Mouse (Mus musculus): Measurements from ENCODE around the gene Lrrc20. TPM values are rescaled to one million over a fixed set of nuclear protein-coding genes. Genes with fewer than 3 reads are reported as not detected.

Lrrc20 gene
- polyA plus RNA-seq, 2 experiments = 10.4 to 11.3 TPM

- H3K9ac ChIP-seq (ENCODE audit: low read depth, low read length, severe bottlenecking) = no peak overlapping the region
- no peak overlapping the region for H3K27ac ChIP-seq (replicated peaks; ENCODE audit: low read depth, low read length)
- H3K4me3 ChIP-seq (replicated peaks; ENCODE audit: low read length) = no peak overlapping the region; the same call in 1 of the 2 replicates
- H3K4me1 ChIP-seq (ENCODE audit: control insufficient read depth, insufficient read depth, low read length) = peaks cover 4% of the 10 kb centered on the region
- peaks cover 23% of the 10 kb centered on the region for H3K27me3 ChIP-seq (ENCODE audit: control insufficient read depth, insufficient read depth, low read length)
- no peaks in the 10 kb centered on the region for H3K36me3 ChIP-seq (ENCODE audit: control insufficient read depth, insufficient read depth, low read length)
- no peaks in the 10 kb centered on the region for H3K9me3 ChIP-seq (ENCODE audit: control insufficient read depth, low read length)
- ATAC-seq (ENCODE audit: low FRiP score, low read depth) (no peak), DNase-seq (ENCODE audit: low spot score) (no peak)
- TF ChIP-seq POLR2A (IDR thresholded peaks at IDR 0.05; ENCODE audit: borderline replicate concordance, extremely low read depth, insufficient read depth, insufficient read length) = no peak
- WGBS = 33% methylated on average over 5 of the region's 5 CpGs
- H3K4me2 ChIP-seq (replicated peaks; ENCODE audit: low read depth, low read length, severe bottlenecking) = no peak overlapping the region
These were observed 149.2 kb downstream of the Lrrc20 start for GRCm38 (mm10) chr10:61624771-61625170.

- no peak for TF ChIP-seq POLR2A (IDR thresholded peaks at IDR 0.05; ENCODE audit: borderline replicate concordance, extremely low read depth, insufficient read depth, insufficient read length)
- Histone ChIP-seq H3K9me3 (ENCODE audit: control insufficient read depth, low read length) (no peaks in the 10 kb centered on the region), H3K9ac (ENCODE audit: low read depth, low read length, severe bottlenecking) (peak overlapping the region; percentile 43), H3K36me3 (ENCODE audit: control insufficient read depth, insufficient read depth, low read length) (no peaks in the 10 kb centered on the region), H3K27me3 (ENCODE audit: control insufficient read depth, insufficient read depth, low read length) (peaks cover 23% of the 10 kb centered on the region), H3K4me1 (ENCODE audit: control insufficient read depth, insufficient read depth, low read length) (peaks cover 4% of the 10 kb centered on the region), H3K4me2 (replicated peaks; ENCODE audit: low read depth, low read length, severe bottlenecking) (peak overlapping the region; percentile 86), H3K27ac (replicated peaks; ENCODE audit: low read depth, low read length) (no peak overlapping the region), H3K4me3 (replicated peaks; ENCODE audit: low read length) (peak overlapping the region; percentile 43)
- WGBS = 3% methylated on average over 68 of the region's 74 CpGs
- DNase-seq (ENCODE audit: low spot score) (no peak), ATAC-seq (ENCODE audit: low FRiP score, low read depth) (no peak)
These were observed 150.0 kb downstream of the Lrrc20 start for GRCm38 (mm10) chr10:61625381-61626257.

- 85% methylated on average over 3 of the region's 3 CpGs for WGBS
- H3K4me3 ChIP-seq (replicated peaks; ENCODE audit: low read length) = no peak overlapping the region
- no peak overlapping the region for H3K27ac ChIP-seq (replicated peaks; ENCODE audit: low read depth, low read length)
- no peak overlapping the region for H3K4me2 ChIP-seq (replicated peaks; ENCODE audit: low read depth, low read length, severe bottlenecking)
- H3K27me3 ChIP-seq (ENCODE audit: control insufficient read depth, insufficient read depth, low read length) = peaks cover 23% of the 10 kb centered on the region
- no peak for TF ChIP-seq POLR2A (IDR thresholded peaks at IDR 0.05; ENCODE audit: borderline replicate concordance, extremely low read depth, insufficient read depth, insufficient read length)
- DNase-seq (ENCODE audit: low spot score) (no peak), ATAC-seq (ENCODE audit: low FRiP score, low read depth) (no peak)
- no peaks in the 10 kb centered on the region for H3K36me3 ChIP-seq (ENCODE audit: control insufficient read depth, insufficient read depth, low read length)
- H3K9me3 ChIP-seq (ENCODE audit: control insufficient read depth, low read length) = no peaks in the 10 kb centered on the region
- peaks cover 4% of the 10 kb centered on the region for H3K4me1 ChIP-seq (ENCODE audit: control insufficient read depth, insufficient read depth, low read length)
- no peak overlapping the region for H3K9ac ChIP-seq (ENCODE audit: low read depth, low read length, severe bottlenecking)
These were observed 150.9 kb downstream of the Lrrc20 start for GRCm38 (mm10) chr10:61626551-61626950.

- WGBS = 45% methylated on average over 15 of the region's 15 CpGs
- no peak for TF ChIP-seq POLR2A (IDR thresholded peaks at IDR 0.05; ENCODE audit: borderline replicate concordance, extremely low read depth, insufficient read depth, insufficient read length)
- Histone ChIP-seq H3K27ac (replicated peaks; ENCODE audit: low read depth, low read length) (no peak overlapping the region), H3K4me1 (ENCODE audit: control insufficient read depth, insufficient read depth, low read length) (peaks cover 4% of the 10 kb centered on the region), H3K9me3 (ENCODE audit: control insufficient read depth, low read length) (no peaks in the 10 kb centered on the region), H3K4me2 (replicated peaks; ENCODE audit: low read depth, low read length, severe bottlenecking) (no peak overlapping the region), H3K36me3 (ENCODE audit: control insufficient read depth, insufficient read depth, low read length) (no peaks in the 10 kb centered on the region), H3K9ac (ENCODE audit: low read depth, low read length, severe bottlenecking) (no peak overlapping the region), H3K4me3 (replicated peaks; ENCODE audit: low read length) (no peak overlapping the region), H3K27me3 (ENCODE audit: control insufficient read depth, insufficient read depth, low read length) (peaks cover 23% of the 10 kb centered on the region)
- no peak for DNase-seq (ENCODE audit: low spot score)
- no peak for ATAC-seq (ENCODE audit: low FRiP score, low read depth)
These were observed 151.8 kb downstream of the Lrrc20 start for GRCm38 (mm10) chr10:61627195-61627937.

GRCm38 (mm10) chr10:61627938-61628250 is 152.3 kb downstream of the Lrrc20 start:
- ATAC-seq (ENCODE audit: low FRiP score, low read depth) (no peak), DNase-seq (ENCODE audit: low spot score) (no peak)
- Histone ChIP-seq H3K9me3 (ENCODE audit: control insufficient read depth, low read length) (no peaks in the 10 kb centered on the region), H3K9ac (ENCODE audit: low read depth, low read length, severe bottlenecking) (no peak overlapping the region), H3K36me3 (ENCODE audit: control insufficient read depth, insufficient read depth, low read length) (no peaks in the 10 kb centered on the region), H3K4me1 (ENCODE audit: control insufficient read depth, insufficient read depth, low read length) (peaks cover 4% of the 10 kb centered on the region), H3K4me2 (replicated peaks; ENCODE audit: low read depth, low read length, severe bottlenecking) (no peak overlapping the region), H3K27ac (replicated peaks; ENCODE audit: low read depth, low read length) (no peak overlapping the region), H3K27me3 (ENCODE audit: control insufficient read depth, insufficient read depth, low read length) (peaks cover 23% of the 10 kb centered on the region), H3K4me3 (replicated peaks; ENCODE audit: low read length) (no peak overlapping the region)
- no peak for TF ChIP-seq POLR2A (IDR thresholded peaks at IDR 0.05; ENCODE audit: borderline replicate concordance, extremely low read depth, insufficient read depth, insufficient read length)
- 73% methylated on average over 4 of the region's 4 CpGs for WGBS

Other genes starting within 250 kb of the Lrrc20 start
- gene Adamts14, start 202.4 kb upstream of the Lrrc20 start, polyA plus RNA-seq (2012; rRNA removed) = 11.1 and 13.7 TPM in 2 replicates
- 3.5 and 5.1 TPM in 2 replicates for gene Adamts14, start 202.4 kb upstream of the Lrrc20 start, polyA plus RNA-seq (2014; fragmentation: Nextera tagmentation; extraction: Ambion mirVana)
- 0.06 TPM in 1 of 2 replicates, not detected in the other for gene Prf1, start 178.0 kb upstream of the Lrrc20 start, polyA plus RNA-seq (2012; rRNA removed)
- gene Prf1, start 178.0 kb upstream of the Lrrc20 start, polyA plus RNA-seq (2014; fragmentation: Nextera tagmentation; extraction: Ambion mirVana) = 0.12 TPM in 1 of 2 replicates, not detected in the other
- 24.9 and 28.2 TPM in 2 replicates for gene Pald1, start 92.3 kb upstream of the Lrrc20 start, polyA plus RNA-seq (2012; rRNA removed)
- 18.8 and 19.4 TPM in 2 replicates for gene Pald1, start 92.3 kb upstream of the Lrrc20 start, polyA plus RNA-seq (2014; fragmentation: Nextera tagmentation; extraction: Ambion mirVana)
- gene Nodal, start 57.8 kb upstream of the Lrrc20 start, polyA plus RNA-seq (2012; rRNA removed) = 0.10 and 0.16 TPM in 2 replicates
- 0.19 TPM in 1 of 2 replicates, not detected in the other for gene Nodal, start 57.8 kb upstream of the Lrrc20 start, polyA plus RNA-seq (2014; fragmentation: Nextera tagmentation; extraction: Ambion mirVana)
- 55.4 and 77.6 TPM in 2 replicates for gene Eif4ebp2, start 23.1 kb upstream of the Lrrc20 start, polyA plus RNA-seq (2012; rRNA removed)
- gene Eif4ebp2, start 23.1 kb upstream of the Lrrc20 start, polyA plus RNA-seq (2014; fragmentation: Nextera tagmentation; extraction: Ambion mirVana) = 42.7 and 50.4 TPM in 2 replicates
- 0.06 and 0.10 TPM in 2 replicates for gene Npffr1, start 119.7 kb downstream of the Lrrc20 start, polyA plus RNA-seq (2012; rRNA removed)
- 0.06 TPM in 2 replicates for gene Npffr1, start 119.7 kb downstream of the Lrrc20 start, polyA plus RNA-seq (2014; fragmentation: Nextera tagmentation; extraction: Ambion mirVana)
- 90.3 and 119 TPM in 2 replicates for gene Ppa1, start 172.8 kb downstream of the Lrrc20 start, polyA plus RNA-seq (2012; rRNA removed)
- gene Ppa1, start 172.8 kb downstream of the Lrrc20 start, polyA plus RNA-seq (2014; fragmentation: Nextera tagmentation; extraction: Ambion mirVana) = 152 and 161 TPM in 2 replicates
- 190 and 208 TPM in 2 replicates for gene Sar1a, start 204.5 kb downstream of the Lrrc20 start, polyA plus RNA-seq (2012; rRNA removed)
- 326 and 337 TPM in 2 replicates for gene Sar1a, start 204.5 kb downstream of the Lrrc20 start, polyA plus RNA-seq (2014; fragmentation: Nextera tagmentation; extraction: Ambion mirVana)
- gene Tysnd1, start 219.7 kb downstream of the Lrrc20 start, polyA plus RNA-seq (2012; rRNA removed) = 43.5 and 63.1 TPM in 2 replicates
- gene Tysnd1, start 219.7 kb downstream of the Lrrc20 start, polyA plus RNA-seq (2014; fragmentation: Nextera tagmentation; extraction: Ambion mirVana) = 38.0 and 39.2 TPM in 2 replicates
- 14.9 and 17.3 TPM in 2 replicates for gene Aifm2, start 239.5 kb downstream of the Lrrc20 start, polyA plus RNA-seq (2012; rRNA removed)
- gene Aifm2, start 239.5 kb downstream of the Lrrc20 start, polyA plus RNA-seq (2014; fragmentation: Nextera tagmentation; extraction: Ambion mirVana) = 12.9 and 14.1 TPM in 2 replicates

All from limb, embryonic 14.5 days (tissue).